Mouse (Mus musculus) kidney, adult 2 months (tissue): ENCODE results near the gene Gls2.

Experiments used
- CTCF ChIP-seq: fragments of 200-500 bp; conservative IDR thresholded peaks from 2 replicates; pipeline ENCODE4 v1.5.1; 2011; ENCODE audit warnings: low read depth, mild to moderate bottlenecking, control low read depth, low read length, moderate library complexity, mixed read lengths; ENCODE audit not compliant: insufficient read depth, insufficient read length
- POLR2A ChIP-seq: fragments of 200-500 bp; IDR thresholded peaks from one replicate; pipeline ENCODE4 v1.6.1; 2011; ENCODE audit warnings: low read depth, low read length, control low read depth

DNA sequence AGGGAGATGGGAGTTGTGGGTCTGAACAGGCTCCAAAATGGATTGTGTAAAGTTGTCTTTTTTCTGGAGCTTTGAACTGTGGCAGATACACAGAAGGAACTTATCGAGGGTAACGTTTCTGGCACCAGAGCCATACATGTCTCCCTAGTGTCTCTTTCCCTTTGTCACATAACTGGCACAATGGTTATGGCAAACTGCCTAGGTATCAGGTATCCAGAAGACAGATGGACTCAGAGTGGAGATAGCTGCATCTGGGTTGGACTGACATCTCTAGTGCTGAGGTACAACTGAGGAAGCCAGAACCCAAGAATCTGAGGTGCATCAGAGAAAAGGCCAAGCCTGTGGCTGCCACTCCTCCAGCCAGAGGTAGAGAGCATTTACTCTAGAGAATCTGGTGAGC, 15.9 kb downstream of the Gls2 start:
- no peak for TF ChIP-seq POLR2A
- TF ChIP-seq CTCF, result no peak
